Mouse (Mus musculus): Measurements from ENCODE around the gene Fam151b.

- TF ChIP-seq CTCF (IDR thresholded peaks at IDR 0.05; ENCODE audit: low read depth, low read length) (no peak), POLR2A (IDR thresholded peaks at IDR 0.05; ENCODE audit: borderline replicate concordance, low read depth, low read length) (no peak)
These were observed 80.3 kb downstream of the Fam151b start for GRCm38 (mm10) chr13:92403496-92403895.
